Mouse (Mus musculus) bone marrow macrophage, adult 2 months (primary cell): ENCODE measurements around the gene Aatk. TPM values are rescaled to one million over a fixed set of nuclear protein-coding genes. Genes with fewer than 3 reads are reported as not detected.

Experiments
- H3K27ac ChIP-seq: 2 replicates; pipeline ENCODE4 v1.5.1; 2012; ENCODE audit warnings: low read depth, low read length; ENCODE audit not compliant: insufficient read depth
- H3K4me1 ChIP-seq: 2 replicates; pipeline ENCODE4 v1.6.1; 2012; ENCODE audit warnings: low read length; ENCODE audit not compliant: control insufficient read depth, insufficient read depth
- H3K4me3 ChIP-seq: 2 replicates; pipeline ENCODE4 v1.5.1; 2012; ENCODE audit warnings: mild to moderate bottlenecking, low read length, moderate library complexity; ENCODE audit not compliant: insufficient read depth
- CTCF ChIP-seq: IDR thresholded peaks from 2 replicates; pipeline ENCODE4 v1.5.1; 2012; ENCODE audit warnings: low read depth, mild to moderate bottlenecking, low read length, moderate library complexity
- POLR2A ChIP-seq: IDR thresholded peaks from 2 replicates; pipeline ENCODE4 v1.6.1; 2012; ENCODE audit warnings: mild to moderate bottlenecking, low read depth, low read length, borderline replicate concordance
- polyA plus RNA-seq: library from polyadenylated mRNA; stranded (reverse); fragments of >200 nt; gene quantifications from 2 replicates; pipeline ENCODE4 v1.2.4, GENCODE M21; 2012; ENCODE audit not compliant: missing spikeins, insufficient read depth, insufficient read length

Gene Aatk
- 9.5 and 9.9 TPM in 2 replicates for polyA plus RNA-seq

GRCm38 (mm10) chr11:120046553-120047191 lies at the start of gene Aatk:
TSS of gene Aatk (minus strand) at chr11:120047167.
- Histone ChIP-seq H3K4me1 (peaks cover 12% of the 10 kb centered on the region), H3K27ac (no peak within 1 kb of the TSS), H3K4me3 (peak within 1 kb of the TSS; percentile 48)
- TF ChIP-seq CTCF (no peak), POLR2A (no peak)

DNA sequence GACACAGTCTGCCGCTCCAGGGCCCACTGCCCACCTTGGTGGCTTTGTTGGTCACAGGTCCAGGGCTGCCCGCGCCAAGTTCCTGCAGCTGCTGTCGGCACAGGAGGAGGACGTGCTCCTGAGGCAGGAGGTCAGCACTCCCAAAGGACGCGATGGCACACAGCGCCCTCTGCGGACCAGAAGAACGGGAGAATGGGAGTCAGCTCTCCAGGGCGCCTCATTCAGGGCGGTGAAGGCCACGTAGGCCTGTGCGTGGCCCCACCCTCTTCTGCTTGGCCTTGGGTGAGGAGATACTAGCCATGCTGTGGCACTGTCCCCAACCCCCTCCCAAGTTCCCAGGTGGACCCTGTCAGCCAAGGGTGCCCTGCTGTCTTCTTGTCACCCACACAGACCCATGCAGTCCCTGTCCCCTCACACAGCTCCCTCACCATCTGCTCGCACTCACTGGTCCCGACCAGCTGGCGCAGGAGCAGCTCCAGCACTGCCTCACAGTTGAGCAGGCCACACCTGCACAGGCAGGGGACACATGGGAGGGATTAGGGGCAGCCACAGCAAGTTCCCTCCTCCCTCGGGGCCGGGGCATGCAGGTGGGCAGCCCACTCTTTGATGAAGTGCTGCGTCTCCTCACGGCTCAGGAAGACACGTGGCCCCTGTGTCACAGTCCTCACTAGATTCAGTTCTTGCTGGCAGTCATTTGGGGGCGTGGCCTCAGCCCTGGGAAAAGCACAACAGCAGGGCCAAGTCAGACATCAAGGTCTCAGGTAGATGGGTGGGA lies 46.0 kb upstream of the Aatk start:
- no peak overlapping the region for H3K4me3 ChIP-seq
- H3K4me1 ChIP-seq, result peaks cover 5% of the 10 kb centered on the region
- H3K27ac ChIP-seq, result no peak overlapping the region
- no peak for TF ChIP-seq CTCF
- no peak for TF ChIP-seq POLR2A

GRCm38 (mm10) chr11:120090661-120091060 lies 43.7 kb upstream of the Aatk start:
- Histone ChIP-seq H3K4me3 (no peak overlapping the region), H3K4me1 (peaks cover 7% of the 10 kb centered on the region; the same call in 1 of the 2 replicates), H3K27ac (no peak overlapping the region)
- no peak for TF ChIP-seq CTCF
- TF ChIP-seq POLR2A, result no peak

DNA sequence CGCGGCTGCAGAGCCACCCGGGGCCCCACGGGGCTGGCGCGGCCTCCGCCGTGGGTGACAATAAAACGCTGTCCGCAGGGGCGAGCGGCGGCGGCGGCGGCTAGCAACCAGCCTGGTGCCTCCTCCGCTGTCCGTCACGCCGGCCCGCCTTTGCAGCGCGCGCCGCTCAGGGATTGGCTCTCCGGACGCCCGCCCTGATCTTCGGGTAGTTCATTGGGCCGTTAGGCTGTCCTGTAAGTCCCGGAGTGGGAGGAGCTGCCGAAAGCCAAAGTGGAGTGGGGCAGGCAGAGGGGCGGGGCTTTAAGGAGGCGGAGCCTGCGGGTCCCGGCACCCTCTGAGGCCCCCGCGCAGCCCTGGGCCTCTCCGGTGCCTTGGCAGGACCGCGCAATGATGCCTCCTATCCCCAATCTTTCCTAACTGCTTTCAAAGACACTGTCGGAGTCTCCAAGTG lies 39.8 kb upstream of the Aatk start, which contains the start of gene Cep131:
Gene Cep131, minus strand, starts transcription at position 126 of the 451 bp plus-strand sequence.
- no peak for TF ChIP-seq POLR2A
- TF ChIP-seq CTCF, result no peak
- Histone ChIP-seq H3K27ac (no peak within 1 kb of the TSS), H3K4me3 (peak within 1 kb of the TSS; percentile 90), H3K4me1 (peaks cover 14% of the 10 kb centered on the region)

- TF ChIP-seq CTCF (no peak), POLR2A (no peak)
- Histone ChIP-seq H3K4me3 (peak overlapping the region; percentile 90), H3K4me1 (peaks cover 14% of the 10 kb centered on the region), H3K27ac (no peak overlapping the region)
These were observed 39.1 kb upstream of the Aatk start for GRCm38 (mm10) chr11:120085891-120086627.

DNA sequence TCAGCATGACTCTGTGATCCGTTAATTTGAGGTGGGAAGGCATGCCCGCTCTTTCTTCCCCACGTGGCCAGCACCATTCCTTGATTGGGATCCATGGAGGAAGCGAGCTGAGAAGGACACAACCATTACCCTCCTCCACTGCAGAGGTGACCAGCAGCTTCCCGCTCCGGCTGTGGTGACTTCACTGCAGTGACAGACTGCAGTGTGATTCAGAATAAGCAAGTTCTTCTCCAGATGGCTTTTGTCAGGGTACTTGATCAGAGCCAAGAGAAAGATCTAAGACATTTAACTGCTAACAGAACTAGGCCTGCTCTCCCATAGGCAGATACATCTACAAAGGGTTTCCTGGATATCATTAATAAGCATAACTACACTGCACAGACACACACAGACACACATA lies 33.3 kb upstream of the Aatk start:
- Histone ChIP-seq H3K4me3 (no peak overlapping the region), H3K4me1 (peaks cover 4% of the 10 kb centered on the region), H3K27ac (no peak overlapping the region)
- TF ChIP-seq POLR2A (no peak), CTCF (no peak)

DNA sequence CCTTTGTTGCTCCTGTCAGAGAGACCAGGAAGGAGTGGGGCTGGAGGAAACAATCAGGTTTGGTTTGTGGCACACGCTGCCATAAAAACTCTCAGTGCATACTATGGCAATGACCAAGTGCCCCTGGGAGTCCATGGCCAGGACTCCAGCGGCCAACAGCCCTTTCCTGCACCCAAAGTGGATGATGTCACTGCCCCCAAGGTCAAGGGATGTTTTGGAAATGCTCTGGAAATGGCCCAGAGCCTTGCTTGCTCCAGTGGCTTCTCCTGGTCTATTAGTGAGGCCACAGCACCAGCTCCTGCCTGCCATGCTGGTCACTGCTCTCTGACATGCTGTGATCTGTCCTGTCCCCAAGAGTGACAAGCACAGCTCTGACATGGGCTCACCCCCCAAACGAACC lies 29.2 kb upstream of the Aatk start:
- H3K4me1 ChIP-seq, result peaks cover 7% of the 10 kb centered on the region
- H3K27ac ChIP-seq, result no peak overlapping the region
- TF ChIP-seq POLR2A, result no peak
- TF ChIP-seq CTCF, result no peak
- H3K4me3 ChIP-seq, result no peak overlapping the region

GRCm38 (mm10) chr11:120072986-120073647 lies 26.1 kb upstream of the Aatk start:
- no peak overlapping the region for H3K27ac ChIP-seq
- H3K4me3 ChIP-seq, result no peak overlapping the region
- no peak for TF ChIP-seq POLR2A
- TF ChIP-seq CTCF, result no peak
- H3K4me1 ChIP-seq, result peaks cover 13% of the 10 kb centered on the region

DNA sequence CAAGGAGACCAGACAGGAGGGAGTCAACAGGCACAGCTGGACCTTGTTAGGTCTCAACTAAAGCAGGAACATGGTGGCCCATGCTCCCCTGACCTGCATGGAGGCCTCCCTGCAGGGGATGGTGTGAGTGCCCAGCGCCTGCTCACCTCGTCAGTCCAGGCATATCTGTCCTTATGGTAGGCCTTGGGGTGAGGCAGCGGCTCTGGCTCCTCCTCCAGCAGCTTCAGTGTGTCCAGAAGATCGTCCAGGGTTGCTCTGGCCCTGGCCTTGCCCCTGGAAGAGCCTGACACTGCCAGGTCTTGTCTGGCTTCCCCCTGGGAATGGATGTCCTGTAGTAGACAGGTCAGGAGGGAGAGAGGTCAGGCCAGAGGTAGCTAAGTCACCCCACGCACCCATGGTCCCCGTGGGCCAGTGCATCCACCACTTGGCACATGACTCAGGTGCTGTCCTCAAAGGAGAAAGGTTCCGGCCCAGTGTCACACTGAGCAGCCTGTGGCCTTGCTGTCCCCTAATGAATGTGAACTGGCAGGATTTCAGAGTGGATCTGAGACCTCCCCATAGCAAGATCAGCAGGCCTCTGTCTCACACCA lies 24.9 kb upstream of the Aatk start:
- TF ChIP-seq POLR2A (no peak), CTCF (no peak)
- Histone ChIP-seq H3K27ac (no peak overlapping the region), H3K4me3 (no peak overlapping the region), H3K4me1 (peaks cover 13% of the 10 kb centered on the region)
